Mouse (Mus musculus) frontal cortex, postnatal 14 days (tissue): ENCODE measurements at regions not wholly inside any gene's neighbourhood (a gene's known extent, or its start where the extent isn't known, plus 50 kb on each side); places are given as distances from the start of the nearest gene placed in this dataset.
"Not testable (repeated sequence)": the region's sequence is repeated elsewhere in the genome, so short reads cannot be mapped to it uniquely, and the experiment has no call there.

Experiments used
- DNase-seq, 2 experiments: peaks; one replicate each; pipeline ENCODE4 v3.0.0; 2022; ENCODE audit warnings: low spot score in 2 of 2

DNA sequence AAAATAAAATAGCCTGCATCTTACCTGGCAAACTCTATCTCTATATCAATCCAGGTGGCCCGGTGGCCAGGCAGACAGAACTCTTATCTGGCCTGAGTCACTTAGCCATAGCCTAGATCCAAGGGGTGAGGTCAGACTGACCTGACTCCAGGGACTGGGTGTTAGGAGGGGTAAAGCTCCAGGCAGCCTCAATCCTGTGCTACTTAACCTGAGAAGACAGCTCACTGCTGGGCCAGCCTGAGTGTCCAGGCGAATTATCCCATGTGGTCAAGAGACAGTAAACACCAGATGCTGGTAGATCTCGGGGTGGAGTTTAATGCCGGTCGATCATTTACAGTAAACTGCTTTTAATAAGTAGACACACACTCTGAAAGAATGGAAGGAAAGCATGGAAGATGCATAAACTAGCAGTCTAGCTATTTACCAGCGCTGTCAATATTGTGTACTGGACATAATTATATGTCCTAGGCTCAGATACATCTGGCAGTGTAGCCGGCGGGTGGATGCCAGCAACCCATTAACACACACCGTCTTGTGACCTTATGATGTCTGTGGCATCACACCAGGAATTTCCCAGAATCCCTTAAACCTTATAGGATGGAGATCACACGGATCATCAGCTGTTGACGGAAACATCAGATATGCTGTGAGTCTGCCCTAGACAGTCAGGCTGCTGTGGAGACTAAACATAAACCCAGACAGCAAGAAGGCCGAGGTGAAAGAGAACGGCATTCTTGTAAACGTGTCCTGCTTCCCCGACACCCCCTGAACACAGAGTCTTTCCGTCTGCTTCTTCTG is 153.9 kb upstream of the Ubl3 start:
- no peak for DNase-seq

DNA sequence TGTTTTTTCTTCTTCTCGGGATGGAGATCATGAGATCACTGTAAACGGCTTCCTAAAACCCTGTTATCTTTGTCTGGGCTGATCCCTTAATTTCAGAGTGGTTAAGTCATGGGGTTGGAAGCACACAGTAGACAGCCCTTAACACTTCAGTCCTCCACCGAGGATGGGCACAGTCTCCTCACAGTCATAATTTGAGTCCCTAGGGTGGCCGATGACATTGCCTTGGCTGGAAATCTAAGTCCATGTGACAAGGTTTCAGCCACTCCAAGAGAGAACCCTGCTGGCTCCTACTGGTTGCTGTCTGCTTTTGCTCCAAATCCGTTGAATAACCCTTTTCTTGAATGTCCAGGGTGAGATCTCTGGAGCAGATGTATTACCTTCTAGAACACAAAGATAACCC is 152.2 kb upstream of the Ubl3 start:
- DNase-seq, result no peak

DNA sequence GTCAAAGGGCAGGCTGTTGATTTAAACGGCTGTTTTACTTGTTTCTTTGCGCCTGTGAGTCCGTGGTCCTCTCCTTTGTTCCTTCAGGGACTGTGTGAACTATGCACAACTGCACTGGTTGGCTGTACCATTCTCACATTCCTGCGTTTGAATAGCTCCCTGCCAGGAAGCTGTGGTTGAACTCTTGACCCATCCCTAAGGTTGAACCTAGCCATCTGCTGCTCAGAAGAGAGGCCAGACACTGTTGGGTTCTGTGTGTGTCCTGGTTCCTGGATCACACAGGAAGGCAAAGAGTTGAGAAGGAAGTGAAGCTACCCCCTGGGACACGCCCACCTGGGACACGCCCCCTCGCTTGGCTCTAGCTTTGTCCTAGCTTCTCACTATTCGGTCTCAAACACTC is 149.3 kb upstream of the Ubl3 start:
- no peak for DNase-seq

DNA sequence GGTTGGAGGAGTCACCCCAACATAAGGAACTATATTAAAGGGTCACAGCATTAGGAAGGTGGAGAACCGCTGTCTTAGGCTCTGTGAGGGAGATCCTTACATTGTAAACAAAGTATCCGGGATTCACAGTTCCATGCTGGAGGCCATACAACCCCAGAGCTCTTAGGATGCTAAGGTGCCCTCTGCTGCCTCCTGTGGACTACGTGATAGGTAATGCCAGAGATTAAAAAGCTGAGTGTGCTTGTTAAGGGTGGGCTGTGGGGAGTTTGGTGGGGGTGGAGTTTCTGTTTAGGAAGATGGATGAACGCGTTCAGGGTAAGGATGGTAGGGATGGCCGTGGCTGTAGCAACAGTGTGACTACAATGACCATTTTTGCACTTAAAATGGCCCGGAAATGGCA is 148.4 kb upstream of the Ubl3 start:
- DNase-seq, result no peak

DNA sequence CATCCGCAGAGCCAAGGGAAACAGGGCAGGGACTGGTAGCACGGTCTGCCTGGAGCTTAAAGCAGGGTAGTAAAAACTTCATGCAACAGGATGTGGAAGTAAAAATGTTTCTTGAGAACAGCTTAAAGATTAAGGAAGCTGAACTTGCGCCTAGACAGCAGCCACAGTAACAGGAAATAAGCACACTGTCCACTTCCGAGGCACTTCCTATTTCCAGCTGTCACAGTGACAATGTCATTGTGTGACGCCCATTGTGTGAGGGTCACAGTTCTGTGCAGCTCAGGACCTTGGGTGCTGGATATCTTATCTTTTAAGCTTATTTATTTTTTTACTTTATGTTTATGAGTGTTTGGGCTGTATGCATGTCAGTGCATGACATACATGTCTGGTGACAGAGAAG is 147.7 kb upstream of the Ubl3 start:
- no peak for DNase-seq

DNA sequence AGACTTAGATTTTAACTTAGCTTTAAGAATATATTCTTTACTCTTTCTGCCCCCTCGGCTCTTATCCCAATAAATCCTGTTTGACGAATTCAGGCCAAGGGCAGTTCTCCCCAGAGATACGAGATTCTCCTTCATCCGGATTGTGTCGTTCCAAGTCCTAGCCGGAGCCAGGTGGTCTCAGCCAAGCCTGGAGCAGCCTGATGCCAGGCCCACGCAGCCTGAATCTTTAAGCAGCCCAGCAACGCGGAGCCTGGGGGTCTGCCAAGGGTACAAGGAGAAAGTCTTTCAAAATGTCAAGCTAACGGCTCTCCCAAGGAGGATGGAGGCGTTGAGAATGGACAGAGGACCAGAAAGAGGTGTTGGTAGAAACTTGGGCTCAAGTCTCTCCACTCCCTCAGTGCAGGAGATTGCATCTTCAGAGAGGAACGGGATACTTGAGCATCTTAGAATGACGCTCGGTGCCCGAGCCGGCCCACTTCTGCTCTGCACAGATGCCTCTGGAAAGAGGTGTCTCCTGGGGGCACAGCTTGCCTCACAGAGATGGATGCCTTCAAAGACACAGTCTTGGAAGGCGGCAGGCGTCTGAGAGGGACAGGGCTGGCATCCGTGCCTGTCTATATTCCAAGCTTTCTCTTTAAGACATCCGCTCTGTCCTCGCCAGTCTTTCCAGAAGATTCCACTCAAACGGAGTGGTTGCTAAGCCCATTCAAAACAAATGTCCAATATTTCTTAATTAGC is 145.2 kb upstream of the Ubl3 start:
- DNase-seq, result no peak

GRCm38 (mm10) chr5:148694352-148694751 is 141.8 kb upstream of the Ubl3 start:
- DNase-seq, result no peak

- no peak for DNase-seq
Observed at GRCm38 (mm10) chr5:148691486-148691885, 138.9 kb upstream of the Ubl3 start.

DNA sequence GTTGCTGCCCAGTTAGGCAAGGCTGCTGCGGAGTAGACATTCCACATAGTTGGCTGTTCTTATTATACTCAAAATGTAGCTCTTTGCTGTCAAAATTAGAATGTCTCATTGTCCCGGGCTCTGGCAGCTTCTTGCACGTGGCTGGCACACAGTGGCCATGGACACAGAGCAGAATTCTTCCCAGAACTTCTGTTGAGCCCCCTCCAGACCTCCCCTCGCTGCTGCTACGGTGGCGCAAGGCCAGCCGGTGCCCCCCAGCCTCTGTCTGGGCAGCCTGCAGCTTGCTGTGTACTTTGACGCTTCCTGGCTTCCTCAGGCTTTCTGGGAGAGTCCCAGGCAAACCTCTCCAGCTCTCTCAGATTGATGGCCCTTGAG is 138.2 kb upstream of the Ubl3 start:
- DNase-seq, result peak in 1 of 2 experiments; percentile 29

GRCm38 (mm10) chr5:148690158-148690822 is 137.7 kb upstream of the Ubl3 start:
- no peak for DNase-seq

DNA sequence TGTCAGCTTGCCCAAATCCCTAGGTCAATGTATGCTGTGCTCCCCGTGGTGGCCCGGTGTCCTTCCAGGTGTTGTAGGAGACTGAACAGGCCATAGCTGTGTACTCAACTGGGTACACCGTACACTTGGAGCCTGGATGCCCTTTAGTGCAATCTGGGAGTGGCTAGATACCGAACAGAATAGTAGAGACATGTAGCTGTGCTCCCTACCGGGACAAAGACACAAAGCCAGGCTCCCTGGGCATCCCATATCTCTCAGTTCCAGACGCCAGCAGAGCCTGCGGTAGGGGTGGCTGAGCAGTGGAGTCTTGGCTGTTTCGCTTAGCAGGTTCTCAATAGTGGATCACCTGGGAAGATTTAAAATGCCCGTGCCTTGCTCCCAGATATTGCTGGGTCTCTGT is 136.7 kb upstream of the Ubl3 start:
- no peak for DNase-seq

- DNase-seq, result no peak
Observed at GRCm38 (mm10) chr5:148688501-148688900, 135.9 kb upstream of the Ubl3 start.

GRCm38 (mm10) chr5:148687827-148688226 is 135.2 kb upstream of the Ubl3 start:
- DNase-seq, result no peak

GRCm38 (mm10) chr5:148684216-148684615 is 131.6 kb upstream of the Ubl3 start:
- no peak for DNase-seq

DNA sequence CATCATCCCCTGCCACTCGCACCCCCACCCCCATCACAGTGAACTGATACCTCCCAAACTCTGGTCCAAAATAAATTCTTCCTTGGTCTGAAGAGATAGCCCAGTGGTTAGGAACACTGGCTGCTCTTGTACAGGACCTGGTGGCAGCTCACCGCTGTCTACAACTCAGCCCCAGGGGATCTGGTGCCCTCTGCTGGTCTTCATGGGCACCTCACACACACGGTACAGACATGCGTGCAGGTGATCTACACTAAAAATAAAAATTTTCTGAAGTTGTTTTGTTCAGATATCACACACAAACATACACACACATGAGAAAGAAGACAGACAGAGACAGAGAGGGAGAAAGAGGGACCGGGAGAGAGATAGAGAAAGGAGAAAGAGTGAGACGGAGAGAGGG is 130.0 kb upstream of the Ubl3 start:
- no peak for DNase-seq

GRCm38 (mm10) chr5:148680341-148680740 is 127.8 kb upstream of the Ubl3 start:
- no peak for DNase-seq

DNA sequence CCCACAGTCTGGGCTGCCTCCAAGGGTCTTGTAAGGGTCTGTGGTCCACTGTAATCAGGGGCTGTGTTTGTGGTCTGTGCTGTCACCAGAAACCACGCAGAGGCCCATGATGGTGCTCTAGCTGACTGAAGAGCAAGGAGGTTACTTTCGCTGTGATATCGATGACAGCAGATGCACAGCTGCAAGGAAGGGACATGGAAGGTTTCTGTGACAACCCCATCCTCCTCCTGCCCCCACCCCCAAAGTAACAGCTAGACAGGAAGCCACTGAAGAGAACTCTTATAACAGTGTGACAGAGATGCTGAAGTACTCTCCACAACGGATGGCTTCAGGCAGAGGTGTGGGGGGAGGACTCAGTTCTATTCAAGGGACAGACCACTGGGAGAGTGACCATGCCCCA is 127.0 kb upstream of the Ubl3 start:
- DNase-seq, result no peak

GRCm38 (mm10) chr5:148678285-148678937 is 125.8 kb upstream of the Ubl3 start:
- not testable (repeated sequence) for DNase-seq

DNA sequence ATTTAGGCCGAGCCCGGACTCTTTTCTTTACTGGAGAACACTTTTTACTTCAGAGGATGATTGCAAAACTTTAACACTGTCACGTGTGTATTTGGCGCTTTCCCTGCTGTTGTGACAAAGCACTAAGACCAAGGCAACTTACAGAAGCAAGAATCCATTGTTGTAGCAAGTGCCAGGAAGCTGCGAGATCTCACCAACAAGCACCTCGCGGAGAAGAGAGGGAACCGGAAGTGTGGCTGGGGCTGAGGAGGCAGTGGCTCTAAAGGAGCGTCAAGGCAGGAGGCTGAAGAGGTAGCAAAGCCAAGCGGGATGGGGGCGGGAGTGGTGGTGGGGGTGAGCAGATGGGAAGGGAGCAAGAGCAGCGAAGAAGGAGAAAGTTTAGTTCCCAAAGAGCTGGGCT is 121.7 kb upstream of the Ubl3 start:
- no peak for DNase-seq

DNA sequence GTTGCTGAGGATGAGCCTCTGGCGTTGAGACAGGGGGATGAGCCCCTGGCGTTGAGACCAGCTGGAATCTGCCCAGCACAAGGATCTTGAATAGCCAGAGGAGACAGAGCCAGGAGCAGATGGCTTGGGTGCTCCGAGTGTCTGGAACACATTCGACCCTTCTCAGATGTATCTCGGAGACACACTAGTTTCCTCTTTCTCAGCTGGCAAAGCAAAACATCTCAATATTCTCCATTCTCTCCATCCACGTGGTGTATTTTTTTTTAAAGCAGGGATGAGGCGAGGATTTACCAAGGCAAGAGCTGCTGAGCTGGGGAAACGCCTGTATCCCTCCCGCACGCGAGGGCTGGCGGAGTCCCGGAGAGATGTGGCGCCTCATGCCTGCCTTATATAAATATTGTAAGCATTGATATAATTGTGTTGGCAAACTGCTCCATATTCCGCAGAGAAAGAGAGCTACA is 109.7 kb upstream of the Ubl3 start:
- peak; percentile 14 to 30 for DNase-seq

GRCm38 (mm10) chr5:148661120-148661519 is 108.5 kb upstream of the Ubl3 start:
- DNase-seq, result no peak

DNA sequence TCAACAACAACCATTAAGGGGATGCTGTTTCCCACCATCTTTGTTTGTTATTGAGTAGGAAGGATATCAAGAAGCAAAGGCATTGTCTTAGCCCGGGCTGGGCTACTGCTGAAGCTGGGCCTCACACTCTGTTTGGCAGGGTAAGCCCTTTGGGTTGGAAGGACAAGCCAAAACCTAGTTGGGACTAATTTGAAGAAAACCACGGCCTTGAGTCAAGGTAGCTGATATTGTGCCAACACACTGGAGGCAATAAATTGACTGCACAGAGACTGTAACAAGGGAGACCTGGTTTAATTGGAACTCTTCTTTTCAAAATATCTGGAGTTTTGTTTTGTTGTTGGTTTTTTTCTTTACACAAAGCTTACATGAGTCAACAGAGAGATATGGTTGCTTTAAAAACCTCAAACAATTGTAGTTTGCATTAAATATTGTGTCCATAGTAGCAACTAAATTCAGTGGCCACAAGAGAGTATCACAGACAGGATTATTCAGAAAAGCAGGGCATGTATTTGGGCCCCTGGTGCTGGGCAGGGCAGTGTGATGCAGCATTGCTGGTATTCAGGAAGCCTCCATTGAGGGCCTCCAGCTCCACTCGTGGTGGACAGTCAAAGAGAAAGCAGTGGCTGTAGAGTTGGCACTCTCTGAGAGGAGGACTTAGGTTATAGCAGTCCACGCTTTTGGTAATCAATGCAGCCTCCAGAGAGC is 105.5 kb upstream of the Ubl3 start:
- no peak for DNase-seq
